Mouse (Mus musculus) ES-CJ7 (cell line): Measurements from ENCODE around the gene Plpp1.

Source experiments
- DNase-seq: peaks from one replicate; pipeline ENCODE4 v3.0.0; 2011; ENCODE audit warnings: low read depth, low spot score

The Plpp1 gene

DNA sequence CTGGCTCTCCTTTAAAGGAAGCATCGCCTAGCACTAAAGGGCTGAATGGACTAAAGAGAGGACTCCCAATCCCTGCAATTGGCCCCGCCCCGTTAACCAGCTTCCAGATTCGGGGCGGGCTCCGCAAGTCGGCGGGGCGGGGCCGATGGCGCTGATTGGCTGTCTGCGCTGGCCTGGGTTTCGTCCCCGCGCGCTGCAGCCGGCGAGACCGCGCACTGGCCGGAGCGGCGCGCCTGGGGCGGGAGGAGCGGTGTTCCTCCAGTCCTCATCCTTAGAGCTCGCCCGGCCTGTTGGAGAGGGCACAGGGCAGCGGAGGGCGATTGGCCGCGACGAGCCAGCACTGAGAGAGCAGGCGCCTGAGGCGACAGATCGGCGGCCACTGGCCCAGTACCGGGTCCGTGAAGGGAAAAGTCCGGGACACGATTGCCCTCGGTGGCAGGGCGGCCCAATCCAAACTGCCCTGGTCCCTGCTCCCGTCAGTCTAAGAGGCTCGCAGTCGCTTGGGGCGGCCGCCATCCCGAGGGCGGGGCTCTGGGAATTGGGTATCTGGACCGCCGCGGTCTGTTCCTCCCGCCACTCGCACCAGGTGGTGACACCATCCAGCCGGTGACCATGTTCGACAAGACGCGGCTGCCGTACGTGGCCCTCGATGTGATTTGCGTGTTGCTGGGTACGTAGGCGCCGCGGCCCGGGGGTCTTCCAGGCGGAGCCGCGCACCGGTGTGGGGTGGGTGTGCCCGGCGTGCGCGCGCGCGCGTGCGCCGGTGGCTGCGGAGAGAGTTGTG, at the start of gene Plpp1:
Gene Plpp1, plus strand, starts transcription at position 196 of the 784 bp plus-strand sequence.
- peak; percentile 93 for DNase-seq

DNA sequence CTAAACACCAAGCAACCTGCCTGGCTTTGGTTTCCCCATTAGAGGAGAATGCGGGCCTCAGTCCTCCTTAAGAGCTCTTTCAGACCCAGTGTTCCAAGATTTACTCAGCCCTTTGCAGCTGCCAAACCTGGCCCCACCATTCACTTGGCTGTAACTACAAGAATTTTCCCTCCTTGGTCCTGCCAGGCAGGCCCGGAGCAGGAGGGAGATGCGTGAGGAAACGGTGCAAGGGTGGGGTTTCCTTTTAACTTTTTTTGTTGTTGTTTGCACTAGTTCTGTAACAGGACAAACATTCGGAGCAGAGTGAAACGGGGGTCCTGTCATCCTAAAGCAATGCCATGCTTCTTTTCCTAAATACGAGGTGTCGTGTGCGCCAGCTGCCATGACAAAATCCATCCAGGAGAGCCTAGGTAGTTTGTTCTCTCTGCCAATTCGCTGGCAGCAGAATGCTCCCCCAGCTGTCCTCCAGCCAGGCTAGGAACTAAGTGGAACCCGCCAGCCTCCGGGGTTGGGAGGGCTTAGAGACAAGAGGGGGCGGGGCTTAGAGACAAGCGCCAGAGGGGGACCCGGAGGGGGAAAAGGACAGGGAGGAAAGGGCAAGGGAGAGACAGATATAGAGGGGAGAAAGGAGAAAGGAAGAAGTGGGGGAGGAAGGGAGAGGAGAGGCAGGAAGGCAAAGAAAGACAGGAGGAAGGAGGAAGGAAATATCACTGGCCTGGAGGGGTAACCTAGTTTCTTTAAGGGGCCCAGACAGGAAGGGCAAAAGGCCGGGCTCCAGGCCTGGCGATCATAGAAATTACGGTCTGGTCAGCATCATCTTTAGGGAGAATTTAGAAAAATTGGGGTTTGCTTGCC, 48.9 kb upstream of the Plpp1 start:
- DNase-seq = peak; percentile 79

DNA sequence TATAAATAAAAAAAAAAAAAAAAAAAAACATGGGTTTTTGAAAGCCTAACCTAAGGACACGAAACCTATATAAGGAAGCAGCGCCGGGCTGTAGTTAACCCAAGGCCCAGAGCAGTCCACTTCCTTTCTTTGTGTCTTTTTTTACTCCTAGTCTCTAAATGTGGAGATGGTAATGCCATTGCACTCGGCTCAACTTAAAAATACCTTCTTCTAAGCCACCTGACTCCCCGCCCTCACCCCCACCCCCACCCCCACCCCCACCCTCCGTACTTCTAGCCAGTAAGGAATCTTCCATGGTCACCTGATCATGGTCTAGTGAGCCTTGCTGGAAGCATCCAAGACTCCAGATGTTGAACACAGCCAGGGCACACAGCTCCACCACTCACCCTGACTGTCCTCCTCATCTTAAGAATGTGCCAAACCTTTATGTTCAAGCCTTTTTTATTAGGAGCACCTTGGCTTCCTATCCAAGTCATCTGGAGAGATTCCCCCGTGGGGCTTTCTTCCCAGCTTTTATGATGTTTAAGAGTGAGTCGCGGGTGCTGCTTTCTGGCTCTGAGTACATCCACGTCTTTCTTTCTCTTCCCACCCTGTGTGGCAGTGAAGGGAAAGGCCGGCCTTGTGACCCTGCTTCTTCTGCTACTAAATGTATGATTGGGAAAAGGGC, 48.1 kb upstream of the Plpp1 start:
- DNase-seq = peak; percentile 60

DNA sequence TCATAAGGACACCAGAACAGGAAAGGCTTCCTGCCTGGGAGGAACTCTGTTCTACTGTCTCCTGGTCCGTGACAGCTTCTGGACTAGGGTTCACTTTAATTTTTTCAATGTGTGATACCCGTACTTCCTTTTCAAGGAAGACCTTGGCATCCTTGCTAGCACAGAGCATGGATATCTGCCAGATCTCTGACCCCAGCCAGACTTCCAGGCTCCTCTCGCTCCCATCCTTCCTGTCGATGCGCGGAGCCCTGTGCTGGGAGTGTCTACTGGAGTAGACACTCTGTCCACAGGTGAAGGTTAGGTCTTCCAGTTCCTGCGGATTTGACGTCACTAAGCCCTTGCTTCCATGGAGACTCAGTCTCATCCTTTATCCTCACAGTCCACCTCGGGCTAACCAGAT, 47.1 kb upstream of the Plpp1 start:
- no peak for DNase-seq

DNA sequence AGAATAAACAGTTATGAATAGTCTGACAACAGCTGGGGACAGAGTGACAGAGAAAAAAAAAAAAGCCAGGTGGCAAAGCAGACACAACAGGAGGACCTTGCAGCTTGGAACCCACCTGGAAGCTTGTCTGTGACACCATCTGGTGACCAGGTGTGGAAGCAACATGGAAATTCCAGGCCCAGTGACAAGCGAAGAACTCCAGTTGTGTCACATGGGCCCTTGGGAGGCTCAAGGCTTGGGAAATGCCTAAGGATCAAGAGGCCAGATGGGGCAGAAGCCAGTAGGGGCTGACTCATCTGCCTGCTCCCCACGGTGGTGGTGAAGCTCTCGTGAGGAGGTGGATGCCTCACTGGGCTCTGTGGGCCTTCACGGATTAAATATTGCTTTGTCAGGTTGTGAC, 45.7 kb upstream of the Plpp1 start:
- no peak for DNase-seq

DNA sequence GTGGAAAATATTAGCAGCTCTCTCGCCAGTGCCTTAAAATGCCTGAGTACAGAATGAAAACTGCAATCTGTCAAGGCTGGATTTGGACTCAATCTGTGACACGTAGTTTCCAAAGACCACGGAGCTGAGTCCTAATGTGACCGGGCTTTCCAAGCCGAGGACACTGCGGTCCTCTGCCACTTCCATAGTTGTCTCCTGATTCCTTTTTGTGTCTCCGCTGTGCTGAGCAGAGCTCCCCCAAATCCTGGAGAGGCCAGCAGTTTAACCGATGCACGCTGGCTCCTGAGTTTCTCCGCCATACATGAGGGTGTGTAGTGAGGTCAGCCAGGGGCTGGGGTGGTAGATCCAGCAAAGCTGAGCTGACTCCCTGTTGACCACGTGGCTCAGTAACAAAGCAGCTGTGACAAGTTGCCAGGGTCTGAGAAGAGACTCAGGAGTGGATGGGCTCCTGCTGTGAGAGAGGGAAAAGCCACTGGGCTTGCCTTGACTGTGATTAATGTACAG, 45.0 kb upstream of the Plpp1 start:
- peak; percentile 58 for DNase-seq

DNA sequence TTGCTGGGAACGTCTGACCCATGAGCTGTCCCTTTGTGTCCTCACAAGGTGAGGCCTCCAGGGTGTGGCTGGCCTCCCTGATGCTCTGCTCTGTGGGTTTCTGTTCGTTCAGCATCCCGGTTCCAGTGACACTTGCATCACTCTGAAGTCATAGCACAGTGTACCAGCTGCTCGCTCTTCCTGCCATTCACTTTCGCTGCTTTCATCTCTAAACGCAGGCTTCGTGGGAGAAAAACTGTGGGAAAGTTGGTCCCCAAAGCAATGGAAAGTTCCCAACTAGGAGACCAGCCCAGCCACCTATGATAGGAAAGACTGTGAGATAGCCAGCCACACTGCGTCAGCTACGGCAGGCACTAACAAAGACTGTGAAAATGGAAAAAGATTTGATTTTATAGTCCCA, 43.2 kb upstream of the Plpp1 start:
- DNase-seq = no peak

DNA sequence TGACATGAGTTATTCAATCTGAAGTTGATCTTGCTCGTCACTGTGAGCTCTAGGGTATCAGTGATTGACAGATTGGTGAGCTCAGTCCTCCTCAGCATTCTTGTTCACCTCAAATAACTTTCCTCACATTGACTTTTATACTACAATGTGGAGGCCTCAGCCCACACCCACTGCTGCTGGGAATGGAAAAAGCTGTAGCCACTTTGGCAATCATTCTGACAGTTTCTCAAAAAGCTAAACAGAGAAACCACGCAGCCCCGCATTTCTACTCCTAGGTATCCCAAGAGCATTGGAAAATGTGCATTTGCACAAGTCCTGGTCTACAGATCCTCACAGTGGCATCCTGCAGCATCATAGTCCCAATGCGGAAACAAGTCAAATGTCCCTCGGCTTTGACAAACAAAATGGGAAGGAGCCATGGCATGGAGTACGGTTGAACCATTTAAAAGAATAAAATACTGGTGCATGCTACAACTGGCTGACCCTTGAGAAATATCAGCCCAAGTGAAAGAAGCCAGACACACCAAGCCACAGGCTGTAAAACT, 42.0 kb upstream of the Plpp1 start:
- no peak for DNase-seq

DNA sequence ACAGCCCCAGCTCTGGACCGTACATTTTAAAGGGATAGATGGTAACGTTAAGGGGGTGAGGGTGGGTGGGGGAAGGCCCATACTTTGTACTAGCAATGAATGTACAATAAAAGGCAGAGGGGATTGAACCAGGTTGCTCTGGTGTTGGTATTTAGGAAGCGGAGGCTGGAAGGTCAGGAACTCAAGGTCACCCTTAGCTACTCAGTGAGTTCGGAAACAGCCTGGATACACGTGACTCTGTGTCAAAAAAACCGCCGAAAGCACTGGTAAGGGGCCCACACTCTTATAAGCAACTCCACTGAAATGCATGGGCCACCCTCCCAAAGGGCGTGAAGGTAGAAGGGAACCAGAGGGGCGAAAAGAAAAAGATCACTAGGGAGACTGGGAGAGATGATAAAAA, 41.2 kb upstream of the Plpp1 start:
- DNase-seq = peak; percentile 68

DNA sequence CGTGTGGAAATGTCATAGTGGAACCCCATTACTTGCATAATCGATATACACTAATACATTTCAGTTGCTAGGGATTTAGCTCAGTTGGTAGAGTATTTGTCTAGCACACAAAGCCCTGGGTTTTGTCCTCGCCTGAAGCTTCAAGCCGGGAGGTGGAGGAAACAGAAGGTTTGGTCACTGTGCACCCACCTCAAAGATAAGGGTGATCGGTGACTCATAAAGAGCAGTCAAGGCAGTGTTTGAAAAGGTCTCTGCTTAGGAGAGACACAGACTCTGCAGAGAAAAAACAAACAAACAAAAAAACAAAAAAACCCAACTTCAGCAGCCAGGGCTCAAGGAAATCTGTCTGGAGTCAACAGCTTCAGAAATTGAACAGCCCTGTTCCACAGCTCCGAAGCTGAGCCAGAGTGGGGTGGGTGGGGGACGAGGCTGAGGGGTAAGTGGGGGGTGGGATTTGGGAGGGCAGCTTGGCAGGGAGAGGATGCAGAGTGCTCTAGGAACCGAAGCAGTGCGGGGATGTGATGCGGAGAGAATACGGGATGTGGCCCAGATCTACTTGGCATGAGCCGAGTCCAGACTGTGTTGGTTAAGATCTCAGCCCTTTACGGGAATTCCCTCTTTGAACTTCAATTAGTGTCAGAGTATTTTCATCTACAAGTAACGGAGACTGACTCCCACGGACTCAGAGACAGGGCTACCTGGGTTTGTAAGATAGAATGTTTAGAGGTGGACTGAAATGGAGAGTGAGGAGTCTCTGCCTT, 40.6 kb upstream of the Plpp1 start:
- no peak for DNase-seq

DNA sequence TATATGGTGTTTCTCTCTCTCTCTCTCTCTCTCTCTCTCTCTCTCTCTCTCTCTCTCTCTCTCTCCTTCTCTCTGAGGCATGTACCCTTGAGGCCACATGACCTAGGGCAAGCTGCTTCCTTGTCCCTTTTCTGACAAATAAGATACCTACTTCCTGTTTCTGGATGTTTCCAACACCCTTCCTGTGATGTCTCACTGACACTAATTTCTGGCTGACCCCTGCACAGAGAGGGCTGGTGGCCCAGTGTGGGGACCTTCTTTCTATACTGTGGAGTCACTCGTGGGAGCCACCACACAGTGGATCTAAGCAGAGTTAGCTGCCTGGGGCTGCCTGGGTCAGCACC, 40.1 kb upstream of the Plpp1 start:
- DNase-seq = no peak

DNA sequence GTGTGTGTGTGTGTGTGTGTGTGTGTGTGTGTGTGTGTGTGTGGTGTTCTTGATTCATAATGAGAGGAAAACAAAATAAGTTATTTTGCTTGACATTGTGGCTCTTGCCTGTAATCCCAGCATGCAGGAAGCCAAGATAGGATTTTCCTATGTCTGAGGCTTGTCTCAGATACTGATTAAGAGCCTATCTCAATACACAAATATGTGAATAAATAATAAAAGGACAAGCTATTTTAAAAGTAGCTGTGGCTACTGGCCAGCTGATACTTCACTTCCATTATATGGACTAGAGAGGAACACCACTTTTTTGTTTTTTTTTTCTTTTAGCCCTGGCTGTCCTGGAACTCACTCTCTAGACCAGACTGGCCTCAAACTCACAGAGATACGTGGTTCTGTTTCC, 38.8 kb upstream of the Plpp1 start:
- no peak for DNase-seq

DNA sequence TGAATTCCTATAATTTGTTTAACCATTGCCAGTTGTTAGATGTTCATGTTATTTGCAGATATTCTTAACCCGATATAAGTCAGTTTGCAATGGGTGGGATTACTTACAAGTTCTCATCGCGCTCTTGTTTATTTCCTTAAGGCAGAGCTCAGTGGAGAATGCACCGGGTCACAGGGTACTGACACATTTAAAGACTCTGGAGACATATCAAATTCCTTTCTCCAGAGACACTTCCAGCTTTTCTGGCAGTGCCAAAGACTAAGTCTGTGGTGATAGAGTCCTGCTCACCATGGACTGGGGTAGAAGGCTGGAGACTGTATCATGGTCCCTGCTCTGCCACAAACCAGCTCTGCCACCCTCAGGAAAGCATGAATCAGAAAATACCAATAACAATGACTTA, 38.0 kb upstream of the Plpp1 start:
- no peak for DNase-seq

DNA sequence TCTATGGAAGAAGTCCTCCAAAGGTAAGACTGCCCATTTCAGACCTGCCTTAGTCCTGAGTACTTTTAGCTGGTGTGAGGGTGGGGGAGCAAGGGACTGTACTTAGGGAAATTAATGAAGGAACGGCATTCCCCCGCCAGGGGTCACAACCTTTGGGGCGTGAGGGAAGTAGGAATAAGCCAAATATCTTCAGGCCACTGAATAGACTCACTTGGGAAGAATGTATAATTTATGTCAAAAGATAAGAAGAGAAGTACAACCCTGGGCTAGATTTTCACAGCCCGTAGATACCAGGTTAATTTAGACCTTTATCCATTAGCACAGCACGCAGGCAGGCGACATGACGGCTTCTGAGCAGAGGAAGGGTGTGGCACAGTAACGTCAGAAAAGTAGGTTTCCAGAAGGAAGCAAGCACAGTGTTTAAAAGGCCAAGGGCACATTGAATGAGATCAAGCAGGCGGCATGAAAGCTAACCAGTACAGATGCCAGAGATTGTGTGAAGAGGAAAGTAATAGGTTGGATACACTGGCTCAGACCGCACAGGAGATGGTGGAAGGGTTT, 37.0 kb upstream of the Plpp1 start:
- no peak for DNase-seq

DNA sequence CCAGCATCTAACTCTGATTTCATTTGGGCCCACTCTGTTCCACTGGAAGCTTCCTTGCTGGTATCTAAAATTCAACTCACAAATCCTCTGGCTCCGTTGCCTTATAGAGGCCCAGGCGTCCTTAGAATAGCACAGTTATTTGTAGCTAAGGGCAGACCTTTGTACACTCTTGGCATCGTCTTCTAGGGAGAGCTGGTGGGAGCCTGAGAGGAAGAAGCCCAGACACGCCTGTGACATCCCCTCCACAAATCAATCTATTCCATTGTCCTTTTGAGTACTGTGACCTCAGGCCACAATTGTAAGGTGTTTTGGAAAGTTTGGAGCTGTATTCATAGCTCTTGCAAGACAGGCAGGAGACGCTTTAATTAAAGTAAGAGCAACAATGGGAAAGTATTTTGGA, 36.0 kb upstream of the Plpp1 start:
- DNase-seq = no peak

DNA sequence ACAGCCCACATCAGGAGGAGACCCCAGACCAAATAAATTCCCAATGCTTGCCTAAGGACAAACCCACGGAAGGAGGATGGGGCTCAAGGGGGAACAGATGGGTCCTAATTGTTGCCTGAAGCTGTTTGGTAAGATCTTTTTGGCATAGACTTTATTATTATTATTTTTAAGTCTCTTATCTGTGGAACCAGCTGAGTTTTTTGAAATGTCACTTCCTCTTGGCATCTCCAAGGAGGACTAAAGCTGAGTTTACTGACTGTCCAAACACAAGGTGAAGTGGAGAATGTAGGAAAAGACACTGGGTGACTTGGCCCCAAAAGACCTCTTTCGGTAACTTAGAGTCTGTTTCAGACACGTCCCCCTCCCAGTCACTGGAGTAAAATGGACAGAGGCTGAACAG, 34.9 kb upstream of the Plpp1 start:
- no peak for DNase-seq

DNA sequence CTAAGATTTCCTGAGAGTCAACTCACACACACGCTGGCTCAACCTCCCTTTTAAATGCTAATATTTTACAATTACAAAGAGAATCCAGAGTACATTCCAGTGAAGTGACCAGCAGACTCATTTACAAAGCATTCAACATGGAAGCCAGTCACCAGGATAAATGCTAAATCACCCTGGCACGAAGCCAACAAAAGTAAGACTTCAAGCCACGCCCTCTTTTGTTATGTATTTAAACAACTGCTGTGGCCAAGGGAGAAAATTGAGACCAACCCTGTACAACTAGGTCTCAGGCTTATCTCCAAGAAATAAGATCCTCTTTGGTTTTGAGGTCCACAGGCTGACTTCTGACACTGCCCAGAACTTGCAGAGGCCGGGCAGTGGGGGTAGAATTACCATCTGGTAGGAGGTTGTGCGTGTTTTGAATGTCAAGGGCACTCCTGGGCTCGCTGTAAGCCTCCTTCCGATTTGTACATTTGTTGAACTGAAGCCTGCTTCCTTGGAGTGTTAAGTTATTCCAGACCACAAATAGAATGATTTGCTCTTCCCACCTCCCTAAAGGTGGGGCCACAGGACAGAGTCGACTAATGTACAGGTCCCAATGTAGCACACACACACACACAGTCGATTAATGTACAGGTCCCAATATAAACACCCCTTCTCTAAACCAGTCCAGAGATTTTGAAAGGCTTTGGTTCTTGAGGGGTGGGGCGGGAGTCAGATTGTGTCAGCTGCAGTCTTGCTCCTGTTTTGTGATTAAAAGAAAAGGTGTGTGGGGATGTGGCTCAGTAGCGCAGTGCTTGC, 29.9 kb upstream of the Plpp1 start:
- peak; percentile 97 for DNase-seq

DNA sequence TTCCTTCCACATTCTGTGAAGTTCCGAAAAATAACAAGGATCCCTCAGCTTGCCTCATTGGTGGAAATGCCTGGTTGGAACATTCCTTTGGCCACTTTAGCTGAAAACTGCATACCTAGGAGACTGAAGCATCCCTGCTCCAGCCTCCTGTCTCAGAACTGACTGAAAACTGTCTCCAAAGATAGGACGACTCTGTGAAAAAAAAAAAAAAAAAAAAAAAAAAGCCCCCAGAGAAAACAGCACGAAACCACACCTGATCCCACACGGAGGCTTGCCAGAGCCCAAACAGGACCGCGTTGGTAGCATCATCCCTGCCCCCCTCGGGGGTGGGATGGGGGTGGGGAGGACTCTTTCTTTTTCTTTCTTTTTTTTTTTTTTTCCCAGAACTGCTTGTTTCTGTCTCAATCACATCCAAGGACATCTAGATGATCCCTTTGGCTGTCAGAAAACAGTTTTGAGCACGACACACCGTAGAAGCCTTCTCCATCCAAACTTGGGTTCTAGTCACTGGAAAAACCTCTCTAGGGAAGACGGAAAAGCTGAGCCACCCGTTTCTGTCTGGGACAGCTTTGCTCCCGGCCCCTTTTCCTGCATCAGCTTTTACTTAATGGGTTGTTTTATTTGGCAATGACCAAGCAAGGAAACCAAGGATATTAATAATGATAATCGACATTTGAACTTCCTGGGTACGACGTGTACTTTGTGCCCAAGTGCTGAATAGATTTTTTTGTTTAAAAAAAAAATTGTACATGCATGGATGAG, 29.0 kb upstream of the Plpp1 start:
- no peak for DNase-seq

DNA sequence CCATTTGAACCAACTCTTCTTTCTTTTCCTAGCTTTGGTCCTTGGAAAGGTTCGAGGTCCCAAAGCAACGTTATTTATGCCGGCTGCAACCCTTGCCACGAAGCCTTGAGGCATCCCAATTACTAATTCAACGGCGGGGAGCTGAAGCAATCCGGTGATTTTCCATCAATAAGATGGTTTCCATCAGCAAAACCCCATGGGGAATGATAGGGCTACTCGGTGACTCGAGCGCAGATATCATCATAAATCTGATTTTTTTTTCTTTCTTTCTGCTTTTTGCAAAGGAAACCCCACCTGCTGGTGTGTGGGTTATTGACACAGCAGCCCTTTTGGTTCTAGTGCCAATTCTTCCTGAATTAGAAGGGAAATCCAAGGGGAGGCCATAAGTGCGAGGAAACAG, 28.3 kb upstream of the Plpp1 start:
- DNase-seq = no peak
